Mouse (Mus musculus) limb, embryonic 14.5 days (tissue): ENCODE measurements at regions not wholly inside any gene's neighbourhood (a gene's known extent, or its start where the extent isn't known, plus 50 kb on each side); places are given as distances from the start of the nearest gene placed in this dataset.

Experiments used
- ATAC-seq: fragments of 200-750 bp; cut with Nextera tagmentation; 2 replicates; pipeline ENCODE4 v1.8.0; 2017; ENCODE audit warnings: low read depth, moderate number of reproducible peaks, moderate TSS enrichment; ENCODE audit not compliant: low FRiP score
- DNase-seq: peaks from one replicate; pipeline ENCODE4 v3.0.0-alpha.2; 2015; ENCODE audit warnings: low spot score
- H3K27ac ChIP-seq: fragments of 300-500 bp; sonication (generic); replicated peaks from 2 replicates; pipeline ENCODE4 v1.5.1; 2014; ENCODE audit warnings: low read depth, mild to moderate bottlenecking, low read length, moderate library complexity, mixed read lengths
- H3K27me3 ChIP-seq: fragments of 300-500 bp; sonication (generic); 2 replicates; pipeline ENCODE4 v1.6.1; 2014; ENCODE audit warnings: low read length, mixed read lengths; ENCODE audit not compliant: control insufficient read depth, insufficient read depth
- H3K36me3 ChIP-seq: fragments of 300-500 bp; sonication (generic); 2 replicates; pipeline ENCODE4 v1.6.1; 2014; ENCODE audit warnings: mild to moderate bottlenecking, low read length, moderate library complexity, mixed read lengths; ENCODE audit not compliant: control insufficient read depth, insufficient read depth
- H3K4me1 ChIP-seq: fragments of 300-500 bp; sonication (generic); 2 replicates; pipeline ENCODE4 v1.6.1; 2014; ENCODE audit warnings: antibody characterized with exemption, low read length, mixed read lengths; ENCODE audit not compliant: control insufficient read depth, insufficient read depth
- H3K4me2 ChIP-seq: fragments of 300-500 bp; sonication (generic); replicated peaks from 2 replicates; pipeline ENCODE4 v1.6.1; 2014; ENCODE audit warnings: low read depth, mild to moderate bottlenecking, low read length, moderate library complexity; ENCODE audit not compliant: severe bottlenecking
- H3K4me3 ChIP-seq: fragments of 300-500 bp; sonication (generic); replicated peaks from 2 replicates; pipeline ENCODE4 v1.5.1; 2014; ENCODE audit warnings: low read length
- H3K9ac ChIP-seq: fragments of 300-500 bp; sonication (generic); 2 replicates; pipeline ENCODE4 v1.6.1; 2014; ENCODE audit warnings: mild to moderate bottlenecking, low read depth, low read length, moderate library complexity; ENCODE audit not compliant: severe bottlenecking
- H3K9me3 ChIP-seq: fragments of 300-500 bp; sonication (generic); 2 replicates; pipeline ENCODE4 v1.6.1; 2016; ENCODE audit warnings: low read length; ENCODE audit not compliant: control insufficient read depth
- POLR2A ChIP-seq: fragments of 200-500 bp; IDR thresholded peaks from 2 replicates; pipeline ENCODE4 v1.8.0; 2012; ENCODE audit warnings: inconsistent platforms, mild to moderate bottlenecking, moderate library complexity, borderline replicate concordance; ENCODE audit not compliant: insufficient read depth, insufficient read length; ENCODE audit errors: extremely low read depth
- WGBS: fragments of 180-500 bp; shearing (Covaris S2); extraction: QIAGEN DNeasy Blood & Tissue Kit; methylation state at CpG from one replicate; pipeline ENCODE4 v1.1.7; 2014; 5-methylcytosine and 5-hydroxymethylcytosine counted together

- H3K4me1 ChIP-seq = no peaks in the 10 kb centered on the region
- 87% methylated on average over 3 of the region's 3 CpGs for WGBS
- ATAC-seq = no peak
- H3K9ac ChIP-seq = no peak overlapping the region
- H3K4me3 ChIP-seq = no peak overlapping the region
- H3K9me3 ChIP-seq = no peaks in the 10 kb centered on the region
- DNase-seq = no peak
- TF ChIP-seq POLR2A = no peak
- H3K4me2 ChIP-seq = no peak overlapping the region
- no peak overlapping the region for H3K27ac ChIP-seq
- no peaks in the 10 kb centered on the region for H3K36me3 ChIP-seq
- H3K27me3 ChIP-seq = no peaks in the 10 kb centered on the region
Observed at GRCm38 (mm10) chr16:70621750-70622149, 308.0 kb downstream of the Gbe1 start.

- no peak for TF ChIP-seq POLR2A
- 80% methylated on average over 9 of the region's 9 CpGs for WGBS
- no peak overlapping the region for H3K4me3 ChIP-seq
- no peak overlapping the region for H3K4me2 ChIP-seq
- no peaks in the 10 kb centered on the region for H3K9me3 ChIP-seq
- H3K27me3 ChIP-seq = no peaks in the 10 kb centered on the region
- no peaks in the 10 kb centered on the region for H3K4me1 ChIP-seq
- DNase-seq (no peak), ATAC-seq (no peak)
- no peak overlapping the region for H3K27ac ChIP-seq
- no peak overlapping the region for H3K9ac ChIP-seq
- H3K36me3 ChIP-seq = no peaks in the 10 kb centered on the region
Observed at GRCm38 (mm10) chr16:70643630-70644264, 330.0 kb downstream of the Gbe1 start.

- no peaks in the 10 kb centered on the region for H3K9me3 ChIP-seq
- no peak overlapping the region for H3K4me3 ChIP-seq
- no peak overlapping the region for H3K27ac ChIP-seq
- H3K27me3 ChIP-seq = no peaks in the 10 kb centered on the region
- no peak overlapping the region for H3K4me2 ChIP-seq
- DNase-seq (no peak), ATAC-seq (no peak)
- no peak overlapping the region for H3K9ac ChIP-seq
- H3K4me1 ChIP-seq = no peaks in the 10 kb centered on the region
- H3K36me3 ChIP-seq = no peaks in the 10 kb centered on the region
- WGBS = 57% methylated on average over 8 of the region's 8 CpGs
- no peak for TF ChIP-seq POLR2A
Observed at GRCm38 (mm10) chr16:70644695-70645279, 331.0 kb downstream of the Gbe1 start.

GRCm38 (mm10) chr16:70654429-70655081 is 340.8 kb downstream of the Gbe1 start:
- WGBS = 52% methylated on average over 6 of the region's 6 CpGs
- no peak for TF ChIP-seq POLR2A
- Histone ChIP-seq H3K27ac (no peak overlapping the region), H3K9me3 (no peaks in the 10 kb centered on the region), H3K4me2 (no peak overlapping the region), H3K36me3 (no peaks in the 10 kb centered on the region), H3K4me1 (no peaks in the 10 kb centered on the region), H3K9ac (no peak overlapping the region), H3K4me3 (no peak overlapping the region), H3K27me3 (no peaks in the 10 kb centered on the region)
- DNase-seq (peak; percentile 18), ATAC-seq (no peak)

GRCm38 (mm10) chr16:70689826-70690225 is 376.1 kb downstream of the Gbe1 start:
- no peak overlapping the region for H3K4me3 ChIP-seq
- WGBS = 82% methylated on average over 6 of the region's 6 CpGs
- H3K27ac ChIP-seq = no peak overlapping the region
- no peak overlapping the region for H3K9ac ChIP-seq
- no peak overlapping the region for H3K4me2 ChIP-seq
- H3K27me3 ChIP-seq = no peaks in the 10 kb centered on the region
- DNase-seq (no peak), ATAC-seq (no peak)
- no peaks in the 10 kb centered on the region for H3K36me3 ChIP-seq
- no peak for TF ChIP-seq POLR2A
- no peaks in the 10 kb centered on the region for H3K9me3 ChIP-seq
- H3K4me1 ChIP-seq = no peaks in the 10 kb centered on the region
